Mouse (Mus musculus): ENCODE data around the gene Adcy6.
A peak's percentile ranks its signal among the peaks of the same experiment; 100 is the strongest.

The Adcy6 gene

GRCm38 (mm10) chr15:98628589-98629254 is 18.8 kb upstream of the Adcy6 start:
- no peak for DNase-seq (ENCODE audit: low spot score)

DNA sequence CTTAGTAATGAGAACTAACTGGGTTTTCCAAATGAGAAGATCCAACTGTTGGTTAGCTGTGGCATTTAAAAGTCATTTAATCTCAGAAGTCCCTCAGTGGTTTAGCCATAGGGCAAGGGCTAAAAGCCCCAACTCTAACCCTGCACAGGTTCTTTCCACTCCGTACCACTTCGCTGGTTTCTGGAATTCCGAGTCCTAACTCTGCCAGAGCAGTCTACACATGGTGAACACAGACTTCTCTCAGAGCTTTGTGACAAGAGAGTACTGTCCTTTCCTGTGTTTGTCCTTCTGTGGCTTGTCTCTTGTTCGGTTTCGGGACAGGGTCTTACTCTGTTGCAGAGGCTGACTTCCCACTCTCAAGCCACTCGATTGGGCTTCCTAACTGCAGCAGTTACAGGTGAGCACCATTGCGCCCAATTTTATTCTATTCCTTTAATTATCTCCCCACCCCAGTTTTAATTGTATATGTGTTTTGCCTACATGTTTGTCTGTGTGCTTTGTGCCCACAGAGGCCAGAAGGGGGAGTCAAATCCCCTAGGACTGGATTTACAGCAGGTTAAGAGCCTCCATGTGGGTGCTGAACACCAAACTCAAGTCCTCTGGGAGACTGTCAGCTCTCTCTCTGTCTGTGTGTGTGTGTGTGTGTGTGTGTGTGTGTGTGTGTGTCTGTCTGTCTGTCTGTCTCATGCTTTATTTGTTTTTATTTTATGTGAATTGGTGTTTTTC is 16.8 kb upstream of the Adcy6 start:
- no peak for DNase-seq (ENCODE audit: low spot score)

GRCm38 (mm10) chr15:98626078-98626477 is 16.2 kb upstream of the Adcy6 start:
- DNase-seq (ENCODE audit: low spot score): no peak

DNA sequence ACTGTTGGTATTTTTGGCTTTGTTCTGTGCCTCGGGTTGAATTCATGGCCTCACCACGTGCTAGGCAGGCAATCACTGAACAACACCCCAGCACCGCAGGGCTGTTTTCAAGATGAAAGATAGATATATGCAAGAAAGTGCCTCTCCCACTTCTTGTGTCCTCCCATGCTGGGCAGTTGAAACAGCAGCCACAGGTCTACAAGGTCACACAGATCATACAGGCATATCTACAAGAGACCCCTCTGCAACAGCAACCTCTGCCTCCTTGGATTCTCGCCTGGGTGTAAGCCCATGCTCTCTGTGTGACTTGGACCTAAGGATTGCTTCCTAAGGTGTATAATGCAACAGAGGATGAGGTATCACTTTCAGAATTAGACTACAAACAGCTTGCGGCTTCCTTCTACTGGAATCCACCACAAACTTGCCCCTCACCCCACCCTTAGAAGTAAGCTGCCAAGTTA is 13.5 kb upstream of the Adcy6 start:
- no peak for DNase-seq (ENCODE audit: low spot score)

DNA sequence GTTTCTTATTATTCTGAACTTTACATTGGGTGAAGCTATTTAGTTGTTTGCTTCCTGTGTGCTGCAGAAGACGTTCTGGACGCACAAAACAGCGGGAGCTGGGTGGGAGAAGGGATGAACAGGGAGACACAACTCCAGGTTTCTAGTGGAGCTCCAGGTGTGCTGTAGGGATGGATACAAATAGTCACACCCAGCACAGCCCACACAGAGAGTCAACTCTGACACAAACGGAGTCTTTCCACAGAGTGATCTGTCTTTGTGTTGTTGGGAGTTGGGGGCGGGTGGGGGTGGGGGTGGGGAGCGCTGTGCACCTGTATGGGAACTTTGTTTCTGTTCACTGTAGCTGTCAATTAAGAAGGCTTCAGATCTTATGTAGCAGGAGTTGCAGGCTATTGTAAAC is 12.8 kb upstream of the Adcy6 start:
- DNase-seq (ENCODE audit: low spot score): peak; percentile 77

DNA sequence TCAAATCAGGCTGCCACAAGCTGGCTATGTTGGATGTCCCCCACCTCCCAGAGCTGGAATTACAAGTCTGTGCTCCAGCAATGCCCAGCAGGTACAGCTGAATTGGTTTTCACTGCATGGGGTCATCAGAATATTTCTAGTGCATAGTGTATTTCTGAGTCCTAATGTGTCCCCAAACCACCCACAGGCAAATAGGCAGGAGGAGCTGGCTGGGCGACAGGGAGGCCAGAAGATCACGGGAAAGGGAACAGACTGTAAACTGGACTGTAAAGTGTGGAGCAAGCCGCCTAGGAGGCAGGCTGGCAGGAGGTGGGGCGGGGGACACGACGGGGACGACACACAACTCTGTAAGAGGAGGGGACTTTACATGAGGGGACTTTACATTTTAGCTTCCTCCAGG is 12.3 kb upstream of the Adcy6 start:
- DNase-seq (ENCODE audit: low spot score): peak; percentile 50

DNA sequence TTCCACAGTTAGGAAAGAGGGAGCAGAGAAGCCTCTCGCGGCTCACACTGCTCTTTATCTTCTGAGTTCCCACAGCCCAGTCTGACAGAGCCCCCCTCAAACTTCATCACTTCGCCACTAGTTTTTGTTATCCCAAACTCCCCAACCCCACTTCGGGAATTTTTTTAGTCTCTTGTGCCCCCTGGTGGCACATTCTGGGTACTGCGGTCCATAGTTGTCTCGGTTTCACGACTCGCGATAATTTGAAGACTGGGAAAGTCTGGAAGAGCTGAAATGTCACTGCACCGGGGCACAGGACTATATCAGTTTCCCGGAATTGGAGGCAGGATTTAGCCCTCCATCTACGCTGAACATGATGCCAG is 7.3 kb upstream of the Adcy6 start:
- no peak for DNase-seq (ENCODE audit: low spot score)

GRCm38 (mm10) chr15:98616362-98617175 is 6.7 kb upstream of the Adcy6 start:
- DNase-seq (ENCODE audit: low spot score): no peak

DNA sequence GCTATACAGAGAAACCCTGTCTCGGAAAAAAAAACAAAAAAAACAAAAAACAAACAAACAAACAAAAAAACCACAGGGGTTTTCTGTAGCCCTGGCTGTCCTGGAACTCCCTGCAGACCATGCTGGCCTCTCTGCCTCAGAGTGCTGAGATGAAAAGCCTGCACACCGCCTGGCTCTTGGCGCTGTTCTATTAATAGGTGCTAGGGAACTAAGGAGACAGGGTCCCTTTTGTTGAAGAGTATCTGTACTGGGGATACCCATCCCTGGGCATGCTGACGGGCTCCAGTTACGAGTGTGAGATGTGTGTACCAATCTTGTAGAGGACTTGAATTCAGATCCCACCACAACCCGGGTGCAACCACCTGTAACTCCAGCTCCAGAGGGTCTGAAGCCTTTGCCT is 5.9 kb upstream of the Adcy6 start:
- no peak for DNase-seq (ENCODE audit: low spot score)

GRCm38 (mm10) chr15:98614971-98615370 is 5.1 kb upstream of the Adcy6 start:
- no peak for DNase-seq (ENCODE audit: low spot score)

GRCm38 (mm10) chr15:98614551-98614950 is 4.7 kb upstream of the Adcy6 start:
- DNase-seq (ENCODE audit: low spot score): no peak

DNA sequence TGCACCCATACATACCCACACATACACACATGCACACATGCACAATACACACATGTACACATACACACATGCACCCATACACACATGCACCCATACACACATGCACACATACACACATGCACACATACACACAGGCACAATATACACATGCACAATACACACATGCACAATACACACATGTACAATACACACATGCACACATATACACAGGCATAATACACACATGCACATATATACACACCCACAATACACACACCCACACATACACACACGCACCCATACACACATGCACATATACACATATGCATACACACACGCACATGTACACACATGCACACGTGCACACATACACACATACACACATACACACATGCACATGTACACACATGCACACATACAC is 2.4 kb upstream of the Adcy6 start:
- no peak for DNase-seq (ENCODE audit: low spot score)

DNA sequence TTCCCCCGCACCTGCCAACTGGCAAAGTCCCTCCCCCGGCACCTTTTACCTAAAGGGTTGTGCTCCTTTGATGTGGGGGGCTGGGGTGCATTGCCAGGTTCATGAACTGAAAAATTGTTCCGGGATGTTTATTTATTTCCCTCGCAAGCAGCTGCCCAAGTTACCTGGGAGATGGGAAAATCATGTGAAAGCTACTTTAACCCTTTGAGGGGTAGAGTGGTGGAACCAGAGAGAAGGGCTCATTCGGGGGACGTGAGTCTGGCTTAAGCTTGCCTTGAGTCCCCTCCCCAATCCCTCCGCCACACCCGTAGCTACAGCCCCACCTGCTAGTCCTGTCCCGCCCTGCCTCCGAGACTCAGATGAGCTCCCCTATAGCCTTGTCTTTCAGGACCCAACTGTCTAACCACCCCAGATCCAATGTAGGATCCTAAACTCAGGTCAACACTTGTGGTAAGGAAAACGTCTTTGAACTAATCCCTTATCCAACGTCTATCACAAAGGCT is 306 bp upstream of the Adcy6 start:
- no peak for DNase-seq (ENCODE audit: low spot score)

DNA sequence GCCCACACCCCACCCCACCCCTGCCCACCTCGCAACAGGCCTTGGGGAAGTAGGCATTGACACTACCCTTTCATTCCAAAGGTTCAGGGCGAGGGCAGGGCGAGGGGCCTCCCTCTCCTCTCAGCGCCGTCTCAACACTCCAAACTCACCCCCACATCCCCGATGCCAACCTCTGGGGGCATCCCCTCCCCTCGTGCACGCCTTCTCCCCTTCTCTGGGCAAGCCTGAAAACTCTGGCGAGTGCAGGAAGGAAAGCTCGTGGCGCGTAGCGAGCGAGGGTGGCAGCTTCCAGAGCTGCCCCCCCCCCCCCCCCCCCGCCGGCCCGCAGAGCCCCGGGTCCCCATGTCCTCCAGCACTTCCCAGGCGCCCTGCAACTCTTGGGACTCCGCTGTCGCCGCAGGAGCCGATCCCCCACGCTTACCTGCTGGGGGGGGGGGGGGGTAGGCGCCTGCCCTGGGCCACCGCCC is 1.1 kb downstream of the Adcy6 start:
- no peak for DNase-seq (ENCODE audit: low spot score)

GRCm38 (mm10) chr15:98608058-98608783 is 1.7 kb downstream of the Adcy6 start:
- no peak for DNase-seq (ENCODE audit: low spot score)

DNA sequence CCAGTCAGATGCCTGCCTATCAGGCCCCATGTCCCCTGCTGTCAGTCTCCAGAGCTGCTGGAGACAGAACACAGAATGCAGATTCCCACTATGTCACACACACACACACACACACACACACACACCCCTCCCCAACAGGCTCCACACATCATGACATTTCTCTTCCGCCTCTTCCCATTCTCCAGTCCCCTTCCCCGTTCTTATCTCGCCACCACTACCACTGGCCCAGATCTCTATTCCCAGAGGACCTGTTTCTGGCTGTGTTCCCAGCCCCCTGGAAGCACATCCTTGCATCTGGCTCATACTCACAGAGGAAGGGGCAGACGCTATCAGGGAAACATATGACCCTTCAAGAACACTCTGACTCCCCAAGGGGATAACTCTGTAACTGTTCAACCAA is 2.3 kb downstream of the Adcy6 start:
- DNase-seq (ENCODE audit: low spot score): peak; percentile 41

DNA sequence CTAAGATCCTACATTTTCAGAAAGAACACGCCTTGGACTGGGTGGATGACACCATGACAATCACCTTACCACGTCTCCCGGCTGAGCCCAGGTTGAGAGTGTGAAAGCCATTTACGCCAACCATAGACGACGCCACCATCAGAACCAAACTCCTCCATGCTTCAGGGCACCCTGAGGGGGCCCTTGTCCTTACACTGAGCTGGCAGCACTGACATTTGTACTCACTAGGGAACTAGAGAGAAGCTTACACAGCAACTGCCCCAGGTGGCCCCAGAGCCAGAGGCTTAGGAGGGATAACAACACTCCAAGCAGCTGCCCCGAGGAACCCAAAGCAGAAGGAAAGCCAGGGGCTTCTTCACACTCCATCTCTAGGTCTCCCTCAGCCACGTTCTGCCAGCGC is 3.1 kb downstream of the Adcy6 start:
- no peak for DNase-seq (ENCODE audit: low spot score)

- peak; percentile 54 for DNase-seq (ENCODE audit: low spot score)
Observed at GRCm38 (mm10) chr15:98606051-98606536, 3.8 kb downstream of the Adcy6 start.

- DNase-seq (ENCODE audit: low spot score): no peak
Observed at GRCm38 (mm10) chr15:98604041-98604575, 5.8 kb downstream of the Adcy6 start.

GRCm38 (mm10) chr15:98602921-98603458 is 6.9 kb downstream of the Adcy6 start:
- DNase-seq (ENCODE audit: low spot score): no peak

GRCm38 (mm10) chr15:98602191-98602881 is 7.5 kb downstream of the Adcy6 start:
- DNase-seq (ENCODE audit: low spot score): no peak
